Mouse (Mus musculus): ENCODE measurements around the gene Pctp.
A peak's percentile ranks its signal among the peaks of the same experiment; 100 is the strongest.

The Pctp gene

GRCm38 (mm10) chr11:90002231-90002986, at the start of gene Pctp:
Gene Pctp (minus strand): TSS chr11:90002894.
- peak; percentile 27 to 46 for DNase-seq (ENCODE audit: low spot score in 2 of 2)

GRCm38 (mm10) chr11:90050016-90050415, 47.3 kb upstream of the Pctp start:
- DNase-seq (ENCODE audit: low spot score in 2 of 2) = no peak

DNA sequence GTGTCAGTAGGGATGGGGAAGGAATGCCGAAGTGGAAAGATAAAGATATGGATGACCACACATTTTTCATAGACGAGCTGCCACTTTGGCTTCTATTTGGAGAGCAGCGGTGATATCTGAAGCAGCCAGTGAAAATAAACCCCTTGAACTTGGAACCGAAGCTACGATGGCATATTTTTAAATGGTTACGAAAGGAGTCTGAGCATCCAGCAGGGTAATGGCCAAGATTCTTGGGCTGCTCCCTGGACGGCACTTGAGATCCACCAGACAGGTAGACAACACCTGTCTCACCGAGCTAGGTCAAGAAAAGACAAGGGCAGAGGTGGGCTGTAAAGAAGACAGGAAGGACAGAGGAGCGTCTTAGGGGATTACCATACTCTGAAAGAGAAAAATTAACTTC, 44.6 kb upstream of the Pctp start:
- DNase-seq (ENCODE audit: low spot score in 2 of 2) = no peak

GRCm38 (mm10) chr11:90046211-90046610, 43.5 kb upstream of the Pctp start:
- DNase-seq (ENCODE audit: low spot score in 2 of 2) = no peak

- no peak for DNase-seq (ENCODE audit: low spot score in 2 of 2)
These were observed 41.8 kb upstream of the Pctp start for GRCm38 (mm10) chr11:90044459-90044858.

DNA sequence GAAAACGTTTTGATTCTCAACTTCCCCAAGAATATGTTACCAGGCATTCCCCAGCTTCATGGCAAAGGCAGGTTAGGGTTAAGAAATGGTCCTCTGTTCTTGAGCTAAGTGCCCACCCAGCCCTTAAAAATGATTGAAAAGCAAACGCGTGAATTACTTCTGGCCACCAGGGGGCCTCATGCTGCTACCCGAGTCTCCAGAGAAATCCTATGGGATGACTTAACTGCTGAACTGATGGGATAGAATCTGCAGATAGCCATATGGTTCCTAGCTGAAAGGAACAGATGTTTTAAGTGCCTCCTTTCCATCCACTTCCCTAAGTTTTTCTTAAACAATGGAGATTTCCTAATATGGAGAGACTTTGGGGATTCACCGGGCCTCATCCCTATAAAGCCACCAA, 35.3 kb upstream of the Pctp start:
- DNase-seq (ENCODE audit: low spot score in 2 of 2) = peak in 1 of 2 experiments; percentile 22

GRCm38 (mm10) chr11:90036416-90036815, 33.7 kb upstream of the Pctp start:
- DNase-seq (ENCODE audit: low spot score in 2 of 2) = no peak

- DNase-seq (ENCODE audit: low spot score in 2 of 2) = no peak
These were observed 32.8 kb upstream of the Pctp start for GRCm38 (mm10) chr11:90035532-90035931.

GRCm38 (mm10) chr11:90034646-90035045, 32.0 kb upstream of the Pctp start:
- DNase-seq (ENCODE audit: low spot score in 2 of 2) = no peak

DNA sequence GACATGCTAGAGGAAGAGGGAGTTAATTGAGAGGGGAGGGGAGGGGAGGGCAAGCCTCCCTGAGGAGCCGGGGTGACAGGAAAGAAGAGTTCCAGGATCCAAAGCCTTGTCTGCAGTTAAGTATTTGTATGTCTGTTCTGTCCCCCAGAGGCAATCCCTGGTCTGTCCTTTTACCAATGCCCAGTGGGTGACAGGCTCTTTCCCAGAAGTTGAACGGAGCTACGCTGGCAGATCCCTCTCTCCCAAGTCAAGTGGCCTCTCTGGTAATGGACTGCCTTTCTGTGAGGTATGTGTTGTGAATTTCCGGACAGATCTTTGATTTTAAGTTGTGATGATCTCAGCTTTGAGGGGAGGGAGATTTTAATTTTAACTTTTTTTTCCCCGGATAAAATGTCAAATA, 30.7 kb upstream of the Pctp start:
- no peak for DNase-seq (ENCODE audit: low spot score in 2 of 2)

GRCm38 (mm10) chr11:90032807-90033206, 30.1 kb upstream of the Pctp start:
- DNase-seq (ENCODE audit: low spot score in 2 of 2) = no peak

GRCm38 (mm10) chr11:90031076-90031475, 28.4 kb upstream of the Pctp start:
- DNase-seq (ENCODE audit: low spot score in 2 of 2) = no peak

GRCm38 (mm10) chr11:90030557-90030956, 27.9 kb upstream of the Pctp start:
- peak in 1 of 2 experiments; percentile 41 for DNase-seq (ENCODE audit: low spot score in 2 of 2)

DNA sequence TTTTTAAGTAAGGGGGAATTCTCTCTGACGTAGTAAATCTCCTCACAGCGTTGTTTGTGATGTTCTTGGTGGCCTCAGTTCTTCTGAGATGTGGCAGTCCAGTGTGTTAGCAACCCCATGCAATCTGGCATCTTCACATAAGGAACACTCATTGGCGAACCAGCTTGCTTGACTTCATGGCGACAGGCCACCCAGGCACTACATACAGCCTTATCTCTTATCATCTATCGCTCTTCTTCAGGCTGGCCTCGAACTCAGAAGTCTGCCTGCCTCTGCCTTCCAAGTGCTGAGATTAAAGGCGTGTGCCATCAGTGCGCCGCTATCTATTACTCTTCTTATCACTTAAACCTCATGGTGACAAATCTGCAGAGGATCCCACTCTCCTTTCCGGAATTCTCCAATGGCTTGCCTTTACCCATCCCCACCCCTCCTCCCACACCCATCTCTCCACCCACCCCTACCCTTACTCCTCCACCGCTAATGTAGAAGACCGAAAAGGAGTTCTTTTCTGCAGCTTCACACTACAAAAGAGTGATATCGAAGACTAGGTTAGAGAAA, 27.2 kb upstream of the Pctp start, which contains the start of gene Tmem100:
Gene Tmem100 (plus strand): TSS at position 508 of the 558 bp plus-strand sequence.
- DNase-seq (ENCODE audit: low spot score in 2 of 2) = no peak

DNA sequence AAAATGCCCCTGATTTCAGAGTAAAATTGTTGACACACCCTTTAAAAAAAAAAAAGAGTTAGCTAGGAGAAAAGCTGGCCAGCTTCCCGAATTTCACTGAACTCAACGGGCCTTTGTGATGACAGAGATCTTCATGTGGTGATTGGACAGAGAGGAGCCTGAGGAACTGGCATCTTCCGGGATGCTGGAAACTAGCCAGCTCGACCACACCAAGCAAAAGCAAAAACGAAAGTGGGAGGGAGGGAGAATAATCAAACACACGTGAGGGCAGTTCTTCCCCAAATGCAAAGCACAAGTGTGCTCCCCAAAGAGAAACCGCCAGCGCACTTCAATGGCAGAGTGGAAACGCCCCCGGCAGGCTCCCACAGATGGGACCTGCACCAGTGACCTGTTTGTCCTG, 26.7 kb upstream of the Pctp start:
- peak; percentile 26 to 27 for DNase-seq (ENCODE audit: low spot score in 2 of 2)

DNA sequence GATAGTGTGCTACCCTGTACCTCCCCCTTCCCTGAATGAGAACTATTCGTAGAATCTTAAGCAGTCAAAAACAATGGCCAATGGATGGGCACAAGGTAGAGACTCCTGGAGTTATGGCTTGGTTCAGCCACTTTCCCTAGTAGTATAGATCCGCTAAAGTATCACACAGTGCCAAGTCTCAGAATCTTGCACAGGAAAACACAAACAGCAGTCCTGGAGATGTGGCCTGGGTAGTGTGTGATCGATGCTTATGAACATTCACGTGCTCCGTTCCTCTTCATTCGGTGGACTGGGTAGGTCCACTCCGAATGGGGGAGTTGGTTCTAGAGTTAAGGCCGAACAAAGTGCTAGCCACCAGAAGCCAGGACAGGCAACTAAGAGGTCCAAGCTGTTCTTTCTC, 26.1 kb upstream of the Pctp start:
- DNase-seq (ENCODE audit: low spot score in 2 of 2) = no peak

GRCm38 (mm10) chr11:90027216-90027615, 24.5 kb upstream of the Pctp start:
- DNase-seq (ENCODE audit: low spot score in 2 of 2) = no peak

DNA sequence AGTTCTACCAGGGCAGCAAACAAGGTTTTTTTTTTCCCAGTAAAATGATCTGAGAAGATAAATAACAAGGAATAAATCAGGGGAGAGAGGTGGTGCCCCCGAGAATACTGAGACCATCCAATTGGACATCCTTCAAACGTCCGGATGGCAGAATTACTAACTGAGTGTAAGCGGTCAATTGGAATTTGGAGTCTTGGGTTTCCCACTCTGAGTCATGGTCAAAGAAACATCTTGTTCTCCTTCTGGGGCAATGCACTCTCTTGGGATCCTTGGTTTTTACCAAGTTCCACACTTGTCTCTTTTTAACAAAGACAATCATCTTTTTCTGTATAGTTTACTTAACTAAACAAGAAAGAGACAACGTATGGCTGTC, 24.1 kb upstream of the Pctp start:
- no peak for DNase-seq (ENCODE audit: low spot score in 2 of 2)

- DNase-seq (ENCODE audit: low spot score in 2 of 2) = no peak
These were observed 23.5 kb upstream of the Pctp start for GRCm38 (mm10) chr11:90025891-90026801.

DNA sequence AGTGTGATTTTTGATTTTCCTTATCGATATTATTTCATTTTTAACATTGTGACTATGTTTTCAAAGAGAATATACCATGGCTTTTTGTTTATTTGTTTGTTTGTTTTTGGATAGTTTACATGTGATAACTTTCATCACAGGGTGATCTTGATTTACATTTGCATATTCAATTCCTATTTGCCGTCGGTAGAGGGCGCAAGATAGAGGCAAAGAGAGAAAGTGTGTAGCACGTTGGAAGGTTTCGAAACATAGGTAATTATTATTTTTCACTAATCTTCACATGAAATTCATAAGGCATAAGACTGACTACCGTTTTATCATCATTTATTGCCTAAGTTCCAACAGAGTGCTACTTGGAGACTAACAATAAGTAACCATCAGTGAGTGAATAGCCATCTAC, 16.5 kb upstream of the Pctp start:
- peak in 1 of 2 experiments; percentile 32 for DNase-seq (ENCODE audit: low spot score in 2 of 2)

DNA sequence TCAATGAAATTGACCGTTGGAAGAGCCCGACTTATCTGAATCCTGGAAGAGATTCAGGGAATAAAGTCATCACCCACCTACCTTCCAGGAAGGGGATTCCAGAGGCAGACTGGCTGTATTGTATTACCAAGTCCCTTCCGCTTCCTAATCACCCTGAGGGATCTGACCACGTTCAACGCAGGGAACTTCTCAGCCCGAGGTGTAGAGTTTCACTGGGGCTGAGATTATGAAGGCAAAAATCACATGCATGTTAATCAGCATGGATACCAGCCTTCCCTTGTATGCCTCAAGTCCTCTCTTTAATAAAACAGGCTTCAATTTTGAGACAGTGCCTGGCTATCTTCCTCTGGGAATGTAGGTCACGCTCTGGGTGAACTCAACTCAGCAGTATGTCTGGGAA, 12.6 kb upstream of the Pctp start:
- no peak for DNase-seq (ENCODE audit: low spot score in 2 of 2)

- DNase-seq (ENCODE audit: low spot score in 2 of 2) = no peak
These were observed 11.0 kb upstream of the Pctp start for GRCm38 (mm10) chr11:90013657-90014056.

Measured in frontal cortex, postnatal 10 days (tissue).